20 mouse cellular contexts compared by ENCODE assay signal in genomic region chr16:35406706-35407105, GRCm38 (mm10).
"Had no signal": no experiment of that assay in that cellular context is flagged by ENCODE, and none has a peak within 500 bp of the region (broad histone marks: within the 10 kb centered on the region; RNA-seq: fewer than 3 reads in every experiment).

No protein-coding gene starts in this region.

- DNase-seq: kidney, adult 8-10 months; kidney, postnatal 25 days; left cerebral cortex, postnatal 4 days; liver, postnatal 0 days; lung, embryonic 14.5 days; retina, postnatal 1 day; right cerebral cortex, postnatal 25 days; spleen, adult 18-20 months; thymus, adult 18-20 months; thymus, postnatal 36 days had no signal

- H3K4me2 ChIP-seq: limb, embryonic 12.5 days; limb, embryonic 15.5 days; liver, embryonic 11.5 days; lung, embryonic 14.5 days; midbrain, embryonic 12.5 days; midbrain, embryonic 15.5 days; stomach, embryonic 15.5 days had no signal

- H3K36me3 ChIP-seq: midbrain, embryonic 15.5 days; stomach, embryonic 15.5 days had no signal

- ATAC-seq: intestine, postnatal 0 days; liver, postnatal 0 days; lung, postnatal 0 days; midbrain, embryonic 15.5 days had no signal

- H3K27ac ChIP-seq: limb, embryonic 12.5 days; limb, embryonic 15.5 days; liver, embryonic 14.5 days; macrophage; midbrain, embryonic 12.5 days; midbrain, embryonic 15.5 days; stomach, embryonic 15.5 days had no signal

- H3K27me3 ChIP-seq: limb, embryonic 12.5 days; limb, embryonic 15.5 days; midbrain, embryonic 15.5 days; stomach, embryonic 15.5 days had no signal

- H3K9ac ChIP-seq: limb, embryonic 12.5 days; limb, embryonic 15.5 days; liver, embryonic 14.5 days; liver, postnatal 0 days; lung, embryonic 14.5 days; midbrain, embryonic 12.5 days; midbrain, embryonic 15.5 days; stomach, embryonic 15.5 days had no signal

- H3K9me3 ChIP-seq: limb, embryonic 12.5 days; limb, embryonic 15.5 days; midbrain, embryonic 12.5 days; midbrain, embryonic 15.5 days; stomach, embryonic 15.5 days had no signal

- H3K4me1 ChIP-seq: limb, embryonic 12.5 days; limb, embryonic 15.5 days; midbrain, embryonic 12.5 days; midbrain, embryonic 15.5 days; stomach, embryonic 15.5 days had no signal

- H3K4me3 ChIP-seq: limb, embryonic 12.5 days; limb, embryonic 15.5 days; midbrain, embryonic 12.5 days; midbrain, embryonic 15.5 days; stomach, embryonic 15.5 days had no signal
